Mouse (Mus musculus) retina, postnatal 1 day (tissue): Measurements from ENCODE around the gene Nubp2.

Experiments used
- DNase-seq: peaks from one replicate; pipeline ENCODE4 v3.0.0-alpha.2; 2012

The Nubp2 gene

DNA sequence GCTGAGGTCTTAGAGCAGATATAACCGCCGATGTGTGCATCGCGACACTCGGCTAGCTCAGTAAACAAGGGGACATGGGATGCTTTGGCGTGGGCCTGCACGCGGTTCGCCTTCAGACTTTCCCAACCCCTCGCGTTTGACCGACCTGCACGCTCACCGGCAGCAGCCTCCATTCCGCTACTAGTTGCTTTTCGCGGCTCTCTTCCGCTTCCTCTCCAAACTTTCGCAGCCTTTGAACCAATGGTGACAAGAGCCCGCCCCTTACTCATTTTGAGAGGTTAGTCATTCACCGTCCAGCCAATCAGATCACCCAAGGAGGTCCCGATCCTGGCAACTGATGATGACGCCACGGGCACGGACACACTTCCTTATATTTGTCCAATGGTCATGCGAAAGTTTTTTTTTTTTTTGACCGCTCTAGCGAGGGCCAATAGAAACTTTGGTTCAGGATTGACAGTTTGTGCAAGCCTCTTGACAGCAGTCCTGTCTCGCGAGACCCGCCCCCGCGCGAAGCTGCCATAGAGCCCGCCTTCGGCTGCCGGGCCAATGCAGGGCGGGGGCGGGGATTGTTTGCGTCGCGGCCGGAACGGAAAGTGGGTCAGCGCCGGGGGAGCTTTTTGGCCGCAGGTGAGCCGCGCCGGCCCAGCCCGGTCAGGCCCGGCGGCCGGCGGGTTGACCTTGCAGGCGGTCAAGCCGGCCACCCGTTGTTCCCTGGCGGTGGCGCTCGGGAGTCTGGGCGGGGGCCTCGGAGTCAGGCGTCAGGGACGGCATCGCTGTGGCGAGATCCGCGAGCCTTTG, at the start of gene Nubp2, which contains the start of gene Spsb3:
Gene Nubp2 (minus strand): TSS at position 216 of the 798 bp plus-strand sequence.
Gene Spsb3 (plus strand): TSS at position 510 of the 798 bp plus-strand sequence.
- DNase-seq: peak; percentile 100

DNA sequence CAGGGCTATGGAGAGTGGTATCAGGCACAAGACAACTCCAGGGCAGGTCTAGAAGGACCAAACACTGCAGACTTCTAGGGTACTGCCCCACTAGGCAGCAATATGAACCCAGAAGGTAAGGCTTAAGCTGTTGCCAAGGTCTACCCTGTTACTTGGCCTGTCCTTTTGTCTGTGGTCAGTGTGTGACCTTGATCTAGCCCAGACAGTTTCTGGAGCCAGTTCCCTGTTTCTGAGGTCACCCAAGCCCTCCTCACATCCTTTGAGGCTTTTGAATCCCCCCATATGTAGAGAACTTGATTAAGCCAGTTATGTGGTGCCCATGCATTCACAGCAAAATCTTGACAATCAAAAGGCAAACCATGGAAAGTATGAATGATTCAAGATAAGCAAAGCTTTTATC, 49.5 kb upstream of the Nubp2 start:
- no peak for DNase-seq

DNA sequence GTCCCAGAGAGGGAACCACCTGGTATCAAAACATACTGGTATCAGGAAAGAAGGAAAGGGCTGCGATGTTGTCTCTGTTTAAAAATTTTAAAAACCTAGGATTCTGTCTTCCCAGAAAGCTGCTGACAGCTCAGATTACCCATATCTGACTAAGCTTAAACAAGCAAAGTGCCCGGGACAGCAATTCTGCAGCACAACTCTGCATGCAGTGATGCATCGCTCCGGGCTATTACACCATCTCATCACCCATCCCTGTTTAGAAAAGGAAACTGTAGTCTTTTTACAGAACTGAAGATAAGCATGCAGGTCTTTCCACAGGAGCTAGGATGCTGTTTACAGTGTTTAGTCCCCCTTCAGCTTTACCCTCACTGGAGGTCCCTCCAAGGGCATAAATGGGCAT, 48.8 kb upstream of the Nubp2 start:
- no peak for DNase-seq

DNA sequence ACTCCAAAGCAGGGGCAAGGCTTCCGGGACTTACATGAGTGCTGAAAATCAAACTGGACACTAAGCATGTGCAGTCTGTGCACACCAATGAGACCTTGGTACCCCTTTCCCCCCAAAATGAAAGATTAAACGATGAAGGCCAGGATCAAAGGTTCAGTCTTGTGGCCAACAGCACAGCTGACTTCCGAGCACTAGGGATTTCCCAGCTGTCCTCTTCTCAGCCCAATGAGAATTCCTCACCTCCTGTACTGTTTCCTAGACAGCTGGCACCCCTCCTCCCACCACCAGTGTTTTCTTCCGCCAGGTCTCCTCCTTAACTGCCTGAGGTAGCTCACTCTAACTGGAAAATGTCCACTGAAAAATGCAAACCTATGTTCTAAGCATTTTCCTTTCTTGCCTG, 47.0 kb upstream of the Nubp2 start:
- no peak for DNase-seq

DNA sequence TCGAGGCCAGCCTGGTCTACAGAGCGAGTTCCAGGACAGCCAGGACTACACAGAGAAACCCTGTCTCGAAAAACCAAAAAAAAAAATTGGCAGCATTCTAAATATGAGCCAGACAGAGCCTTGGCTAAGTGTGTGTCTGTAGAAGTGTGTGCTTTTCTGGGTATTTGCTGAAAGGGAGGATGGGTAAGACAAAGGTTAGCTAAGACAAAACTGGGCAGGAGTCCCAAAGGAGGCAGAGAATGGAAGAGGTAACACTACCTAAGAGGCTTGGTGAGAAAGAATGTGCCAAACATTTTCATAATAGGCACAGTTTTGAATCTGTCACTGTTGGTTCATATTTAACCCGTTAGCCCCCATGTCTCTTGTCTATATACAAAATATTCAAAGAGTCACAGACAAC, 46.3 kb upstream of the Nubp2 start:
- DNase-seq: no peak

DNA sequence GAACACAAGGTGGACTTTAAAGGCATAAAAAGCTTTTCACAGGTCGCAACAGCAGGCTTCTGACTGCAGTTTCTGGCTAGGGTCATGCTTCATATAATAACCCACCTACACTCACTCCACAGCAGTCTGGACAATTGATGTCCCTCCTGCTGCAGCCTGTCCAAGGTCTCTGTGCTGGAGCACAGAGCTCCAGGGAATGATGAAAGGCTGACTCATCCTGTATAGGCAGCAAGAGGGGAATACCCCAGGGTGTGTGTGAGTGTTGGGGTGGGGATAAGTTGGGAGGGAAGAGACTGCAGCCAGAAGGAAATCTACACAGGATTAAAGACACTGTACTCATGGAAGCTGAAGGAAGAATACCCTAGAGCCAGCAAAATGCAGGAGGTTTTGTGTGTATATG, 43.4 kb upstream of the Nubp2 start:
- no peak for DNase-seq

DNA sequence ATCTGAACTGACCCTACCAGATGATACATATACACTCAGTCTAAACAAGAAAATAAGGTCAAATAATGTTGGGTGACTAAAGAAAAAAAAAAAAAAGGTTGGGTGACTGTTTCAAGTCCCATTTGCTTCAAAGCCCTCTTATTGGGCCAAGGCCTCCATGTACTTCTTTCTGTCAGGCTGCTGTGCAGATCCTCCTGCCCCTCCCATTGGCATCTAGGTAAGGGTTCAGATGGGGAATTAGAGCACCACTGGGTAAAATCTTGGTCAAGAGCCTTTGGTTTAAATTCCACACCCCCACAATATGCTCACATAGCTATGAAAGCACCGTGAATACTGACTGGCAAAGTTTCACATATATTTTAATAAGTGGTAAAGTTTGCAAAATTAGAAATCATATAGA, 37.1 kb upstream of the Nubp2 start:
- DNase-seq: no peak

DNA sequence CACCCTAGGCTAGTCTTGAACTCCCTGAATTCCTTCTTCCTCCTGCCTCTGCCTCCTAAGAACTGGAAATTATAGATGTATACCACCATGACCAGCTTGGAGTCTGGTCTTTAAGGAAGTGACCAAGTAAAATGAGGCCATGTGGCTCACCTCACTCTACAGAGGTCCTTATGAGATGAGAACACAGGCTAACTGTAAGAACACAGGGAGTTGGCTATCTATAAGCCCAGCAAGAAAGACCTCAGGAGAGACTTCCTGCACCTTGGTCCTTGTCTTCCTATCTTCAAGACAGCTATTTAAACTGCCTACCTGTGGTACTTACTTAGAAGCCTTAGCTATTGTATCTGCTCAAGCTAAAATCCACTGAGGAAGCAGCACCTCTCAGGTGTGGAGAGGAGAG, 27.8 kb upstream of the Nubp2 start:
- DNase-seq: no peak

DNA sequence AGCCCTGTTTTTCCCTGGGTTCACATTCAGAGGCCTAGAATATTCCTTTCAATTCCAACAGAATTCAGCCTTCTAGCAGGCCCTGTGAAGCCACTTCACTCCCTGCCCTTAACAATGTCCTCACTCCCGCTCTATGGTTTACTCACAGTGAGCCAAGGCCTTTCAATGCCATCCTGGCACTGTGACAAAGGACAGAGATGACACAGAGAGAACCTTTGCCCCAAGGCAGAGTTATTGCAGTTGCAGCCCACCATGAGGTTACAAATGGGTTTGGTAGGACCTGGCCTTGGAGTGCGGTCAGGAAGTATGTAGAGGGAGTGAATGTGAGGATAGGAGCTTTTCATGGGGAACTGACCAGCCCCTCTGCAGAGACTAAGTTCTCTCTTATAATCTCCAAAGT, 21.4 kb upstream of the Nubp2 start:
- no peak for DNase-seq

DNA sequence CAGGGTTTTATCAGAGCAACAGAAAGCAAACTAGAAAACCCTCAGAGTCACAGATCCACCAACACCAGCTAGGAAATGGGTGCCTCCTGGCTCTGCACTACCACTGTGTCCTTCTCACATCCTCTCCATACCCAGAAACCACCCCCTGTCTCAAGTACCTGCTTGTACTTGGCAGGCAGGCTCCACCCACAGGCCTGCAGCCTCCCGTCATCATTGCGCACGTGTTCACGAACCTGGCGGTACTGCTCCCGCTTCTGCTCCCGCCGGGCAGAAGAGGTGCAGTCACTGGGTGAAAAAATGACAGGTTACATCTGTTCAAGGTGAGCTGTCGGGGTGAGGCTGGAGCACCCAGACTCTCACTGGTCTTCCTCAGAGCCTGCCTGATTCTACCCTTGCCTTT, 17.6 kb upstream of the Nubp2 start:
- DNase-seq: no peak

DNA sequence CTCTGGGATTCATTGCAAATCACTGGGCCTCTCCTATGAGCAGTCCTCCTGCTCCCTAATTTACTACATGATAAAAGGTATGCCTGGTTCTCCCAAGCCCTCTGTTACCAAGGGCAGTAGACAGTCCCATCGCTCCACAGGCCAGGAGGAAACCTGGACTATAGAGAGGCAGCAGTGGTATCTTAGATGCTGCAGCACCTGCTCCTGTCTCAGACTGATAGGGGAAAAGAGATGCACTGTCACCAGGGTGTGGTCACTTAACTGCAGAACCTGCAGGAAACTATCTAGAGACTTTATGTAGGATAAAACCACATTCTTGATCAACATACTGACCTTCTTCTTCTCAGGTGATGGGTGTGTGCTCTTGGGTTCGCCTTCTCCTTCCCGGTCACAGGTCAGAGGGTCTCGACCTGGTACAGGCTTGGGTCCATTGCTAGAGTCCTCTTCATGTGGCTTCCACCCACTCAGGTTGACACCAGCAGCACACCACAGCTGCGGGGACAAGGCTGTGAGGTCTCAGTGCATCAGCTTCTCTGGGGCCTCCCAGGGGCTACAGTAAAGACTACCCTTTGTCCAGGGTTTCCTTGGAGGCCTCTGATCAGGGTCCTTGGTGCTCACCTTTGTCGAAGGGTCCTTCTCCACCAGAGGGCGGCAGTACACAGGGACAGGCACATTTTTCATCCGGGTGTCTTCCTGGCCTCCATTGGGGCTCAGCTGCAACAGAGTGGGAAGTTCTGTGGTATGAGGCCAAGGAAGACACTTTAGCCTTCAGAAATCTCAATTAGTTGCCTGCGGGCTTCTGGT, 16.7 kb upstream of the Nubp2 start:
- peak; percentile 34 for DNase-seq

DNA sequence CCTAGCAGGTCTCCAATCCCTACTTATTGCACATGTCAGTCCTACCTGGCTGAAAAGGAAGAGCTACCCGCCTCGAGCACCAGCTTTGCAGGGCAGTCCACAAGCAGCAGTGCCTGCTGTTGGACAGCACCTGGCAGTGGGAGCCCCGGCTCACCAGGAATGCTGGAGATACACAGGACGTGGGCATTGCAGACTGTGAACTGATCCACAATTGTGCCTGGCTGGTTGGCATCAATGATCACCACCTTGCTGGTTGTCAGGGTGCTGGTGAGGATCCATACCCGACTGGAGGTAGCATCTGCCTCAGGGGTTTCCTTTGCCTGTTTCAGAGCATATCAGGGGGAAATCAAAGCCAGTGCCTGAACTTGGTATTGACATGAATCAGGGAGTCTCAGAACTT, 16.0 kb upstream of the Nubp2 start:
- no peak for DNase-seq

DNA sequence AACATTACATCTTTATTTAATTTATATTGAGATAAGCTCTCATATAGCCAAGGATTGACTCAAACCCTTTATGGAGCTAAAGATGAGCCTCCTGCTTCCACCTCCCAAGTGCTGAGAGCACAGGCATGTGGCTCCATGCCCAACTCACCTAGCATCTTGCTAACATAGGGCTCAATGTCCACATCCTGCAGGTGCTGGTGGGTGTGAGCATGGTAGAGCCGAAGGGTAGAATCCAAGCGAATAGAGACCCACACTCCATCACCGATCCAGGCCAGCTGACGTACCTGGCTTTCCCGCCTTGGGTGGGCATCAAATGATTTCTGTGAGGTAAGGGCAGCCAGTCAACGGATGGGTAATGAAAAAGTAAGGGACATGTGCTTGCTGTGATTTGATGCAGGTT, 13.9 kb upstream of the Nubp2 start:
- DNase-seq: no peak

DNA sequence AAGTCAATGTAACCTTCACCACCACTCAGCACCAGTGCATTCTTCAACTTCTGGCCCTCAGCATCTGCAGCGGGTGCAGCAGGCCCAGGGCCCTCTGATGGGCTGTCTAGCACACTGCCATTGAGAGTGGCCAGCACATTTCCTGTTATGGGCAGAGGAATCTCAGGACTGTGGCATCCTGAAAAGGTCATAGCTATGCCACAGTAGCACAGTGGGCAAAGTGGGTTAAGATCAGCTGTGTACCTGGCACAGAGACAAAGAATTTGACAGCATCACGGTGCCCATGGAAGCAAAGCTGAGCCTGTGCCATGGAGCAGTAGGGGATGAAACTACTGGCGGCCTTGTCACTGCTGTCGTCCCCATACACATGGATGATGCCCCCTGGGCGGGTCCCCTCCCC, 13.0 kb upstream of the Nubp2 start:
- DNase-seq: no peak

DNA sequence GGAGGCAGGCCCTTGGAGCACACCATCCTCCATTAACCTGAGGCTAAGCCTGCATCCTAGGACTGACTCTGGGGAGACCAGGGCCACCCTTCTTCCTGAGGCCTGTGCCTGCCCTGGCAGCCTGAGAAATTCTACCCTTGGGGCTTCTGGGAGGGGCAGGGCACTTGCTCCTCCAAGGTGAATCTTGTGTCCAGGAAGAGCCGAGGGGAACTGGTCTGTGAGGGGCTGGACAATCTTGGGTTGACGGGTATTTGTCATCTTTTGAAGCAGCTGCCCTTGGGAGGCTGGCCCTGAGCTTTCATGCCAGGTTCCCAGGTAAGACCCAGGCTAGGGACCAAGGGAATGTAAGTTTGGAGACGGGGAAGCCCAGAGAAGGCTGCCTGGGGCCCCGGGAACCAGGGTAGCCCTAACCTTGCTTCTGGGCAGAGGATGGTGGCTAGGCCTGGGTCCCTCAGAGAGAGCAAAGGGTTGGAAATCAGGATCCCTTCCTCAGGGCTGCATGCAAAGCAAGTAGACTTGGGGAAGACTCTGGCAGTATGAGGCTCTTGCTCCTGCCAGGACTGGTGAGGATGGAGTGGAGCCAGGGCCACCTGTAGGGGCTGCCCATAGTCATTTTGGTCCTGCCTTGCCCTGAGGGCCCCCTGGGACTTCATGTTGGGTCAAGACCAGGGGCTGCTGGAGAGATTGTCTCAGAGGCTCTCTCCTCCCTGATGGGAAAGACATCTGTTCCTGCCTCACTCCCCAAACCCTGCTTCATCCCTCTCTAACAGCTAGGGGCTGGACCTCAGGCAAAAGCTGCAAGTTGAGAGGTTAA, 12.1 kb upstream of the Nubp2 start:
- DNase-seq: no peak

DNA sequence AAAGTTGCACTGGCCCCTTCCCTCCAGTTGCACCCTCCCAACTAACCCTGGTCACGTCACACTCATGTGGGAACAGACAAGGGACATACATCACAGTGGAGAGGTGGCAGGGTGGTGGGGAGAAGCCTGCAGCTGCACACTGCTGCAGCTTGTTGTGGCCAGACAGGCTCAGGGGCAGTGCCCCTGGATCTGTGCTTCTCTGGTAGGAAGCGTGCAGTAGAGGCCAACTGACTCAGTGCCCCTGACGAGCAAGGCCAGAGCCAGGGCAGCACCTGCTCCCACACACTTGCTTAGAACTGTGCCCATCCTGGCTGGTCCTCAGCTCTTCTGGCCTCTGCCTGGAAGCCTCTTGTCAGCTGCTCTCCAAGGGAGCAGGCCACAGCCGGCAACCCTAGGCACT, 11.5 kb upstream of the Nubp2 start:
- no peak for DNase-seq

DNA sequence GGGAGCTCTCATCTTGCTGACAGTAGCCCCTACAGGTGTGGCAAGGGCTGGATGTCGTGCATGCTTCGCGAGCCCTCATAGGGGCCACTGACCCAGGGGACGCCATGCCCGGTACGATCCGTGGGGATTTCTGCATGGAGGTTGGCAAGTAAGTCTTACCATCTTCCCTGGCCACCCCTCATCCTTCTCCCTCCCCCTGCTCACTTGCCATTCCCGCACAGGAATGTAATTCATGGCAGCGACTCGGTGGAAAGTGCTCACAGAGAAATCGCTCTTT, 10.8 kb upstream of the Nubp2 start:
- DNase-seq: no peak

DNA sequence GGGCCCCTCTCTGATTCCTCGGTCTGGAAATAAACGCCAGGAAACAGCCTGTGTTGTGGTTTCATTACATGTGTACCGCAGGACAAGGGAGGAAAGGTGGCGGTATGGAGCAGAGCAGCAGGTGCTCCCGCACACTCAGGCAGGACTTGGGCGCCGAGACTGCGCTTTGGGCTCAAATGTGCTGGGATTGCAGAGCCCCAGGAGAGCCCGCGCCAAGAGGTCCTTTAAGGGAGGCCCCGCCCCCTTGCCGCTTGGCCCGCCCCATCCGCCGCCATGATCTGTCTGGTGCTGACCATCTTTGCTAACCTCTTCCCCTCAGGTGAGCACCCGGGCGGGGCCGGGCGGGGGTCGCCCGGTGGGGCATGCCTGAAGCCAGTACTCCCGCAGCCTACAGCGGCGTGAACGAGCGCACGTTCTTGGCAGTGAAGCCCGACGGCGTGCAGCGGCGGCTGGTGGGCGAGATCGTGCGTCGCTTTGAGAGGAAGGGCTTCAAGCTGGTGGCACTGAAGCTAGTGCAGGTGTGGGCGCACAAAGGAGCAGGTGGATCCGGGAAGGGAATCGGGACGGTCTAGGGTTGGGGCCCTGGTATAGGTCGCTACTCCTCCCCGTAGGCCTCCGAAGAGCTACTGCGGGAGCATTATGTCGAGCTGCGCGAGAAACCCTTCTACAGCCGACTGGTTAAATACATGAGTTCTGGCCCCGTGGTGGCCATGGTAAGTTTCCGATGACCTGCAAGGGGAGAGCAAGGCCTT, 10.3 kb upstream of the Nubp2 start, which contains the start of gene Nme3:
Gene Nme3 (plus strand): TSS at position 260 of the 752 bp plus-strand sequence.
- peak; percentile 81 for DNase-seq

DNA sequence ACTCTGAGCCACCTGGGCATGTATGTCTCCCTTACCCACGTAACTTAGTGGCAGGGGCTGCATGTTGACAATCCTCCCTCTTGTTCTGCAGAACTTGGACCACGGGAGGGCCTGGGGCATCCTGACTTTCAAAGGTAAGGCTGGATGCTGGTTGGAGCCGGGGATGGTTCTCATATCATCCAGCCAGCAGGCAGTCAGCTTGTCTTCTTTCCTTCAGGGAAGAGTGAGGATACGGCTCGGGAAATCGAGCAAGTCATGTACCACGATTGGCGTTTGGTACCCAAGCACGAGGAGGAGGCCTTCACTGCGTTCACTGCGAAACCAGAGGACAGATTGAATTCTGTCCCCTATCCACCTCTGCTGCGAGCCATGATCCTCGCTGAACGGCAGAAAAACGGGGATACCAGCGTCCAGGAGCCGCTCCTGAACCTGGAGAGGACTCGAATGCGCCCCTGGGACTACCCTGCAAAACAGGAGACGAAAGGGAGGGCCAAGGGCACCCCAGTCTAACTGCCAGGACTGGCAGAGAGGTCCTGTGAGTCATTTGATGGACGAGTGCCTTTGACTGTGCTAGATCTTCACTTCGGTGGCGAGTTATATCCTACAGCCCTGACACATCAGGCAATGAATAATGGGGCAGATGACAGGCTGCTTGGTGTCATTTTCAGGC, 9.6 kb upstream of the Nubp2 start:
- DNase-seq: no peak

DNA sequence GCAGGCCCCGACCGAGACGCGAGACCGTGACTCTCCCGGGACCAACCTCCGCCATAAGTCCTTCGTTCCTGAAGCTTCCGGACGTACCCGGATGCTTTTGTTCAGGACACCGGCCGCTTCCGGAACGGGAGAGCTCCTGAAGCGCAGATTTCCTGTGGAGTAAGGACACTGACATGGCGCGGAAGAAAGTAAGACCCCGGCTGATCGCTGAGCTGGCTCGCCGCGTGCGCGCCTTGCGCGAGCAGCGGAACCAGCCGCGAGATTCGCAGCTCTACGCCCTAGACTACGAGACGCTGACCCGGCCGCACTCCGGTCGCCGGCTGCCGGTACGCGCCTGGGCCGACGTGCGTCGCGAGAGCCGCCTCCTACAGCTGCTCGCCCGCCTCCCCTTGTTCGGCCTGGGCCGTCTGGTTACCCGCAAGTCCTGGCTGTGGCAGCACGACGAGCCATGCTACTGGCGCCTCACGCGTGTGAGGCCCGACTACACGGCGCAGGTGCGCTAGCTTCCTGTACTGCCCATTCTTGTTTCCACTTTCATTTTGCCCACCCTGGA, 8.9 kb upstream of the Nubp2 start, which contains the start of the genes Eme2 and Mrps34:
Gene Eme2 (minus strand): TSS at position 93 of the 553 bp plus-strand sequence.
Gene Mrps34 (plus strand): TSS at position 122 of the 553 bp plus-strand sequence.
- peak; percentile 95 for DNase-seq
